Mouse (Mus musculus) thymus, postnatal 14 days (tissue): ENCODE data around the gene Serpina3i.
"Not testable (repeated sequence)": the region's sequence is repeated elsewhere in the genome, so short reads cannot be mapped to it uniquely, and the experiment has no call there.

Experiments used
- DNase-seq: peaks from one replicate; pipeline ENCODE4 v3.0.0; 2021

The Serpina3i gene

GRCm38 (mm10) chr12:104262863-104263262 lies at the start of gene Serpina3i:
Gene Serpina3i (plus strand): TSS chr12:104263122.
- DNase-seq = no peak

DNA sequence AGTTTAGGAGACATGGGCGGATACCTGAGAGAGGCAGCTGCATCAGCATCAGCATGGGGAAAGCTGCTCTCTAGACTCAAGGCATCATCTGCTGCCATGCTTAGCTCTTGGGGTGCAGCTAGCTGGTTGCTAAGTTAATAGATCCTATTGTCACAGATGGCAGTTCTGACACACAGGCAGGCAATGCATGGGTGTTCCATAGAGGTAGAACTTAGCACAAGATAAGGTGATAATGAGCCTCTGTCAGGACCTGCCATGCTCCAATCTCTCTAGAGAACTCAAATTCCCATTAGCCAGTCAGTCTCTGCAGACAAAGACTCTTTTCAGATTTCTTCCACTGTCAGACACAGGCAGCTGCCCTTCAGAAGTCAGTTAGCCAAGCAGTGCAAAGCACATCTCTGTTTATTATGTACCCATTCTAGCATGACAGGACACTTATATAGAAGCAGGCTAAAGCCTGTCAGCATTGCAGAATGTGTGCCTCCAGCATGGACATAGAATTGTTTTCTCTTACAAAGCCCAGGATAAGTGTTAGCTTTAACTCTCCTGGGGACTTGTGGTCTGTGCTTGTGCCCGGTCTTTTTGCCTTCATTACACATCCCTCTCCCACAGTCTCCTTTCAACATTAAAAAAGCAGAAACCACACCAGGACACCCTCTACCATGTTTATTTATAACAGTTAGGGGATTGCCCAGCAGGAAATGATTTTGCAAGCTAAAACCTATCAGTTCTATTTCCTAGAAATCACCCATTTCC lies 49.1 kb upstream of the Serpina3i start:
- DNase-seq = no peak

DNA sequence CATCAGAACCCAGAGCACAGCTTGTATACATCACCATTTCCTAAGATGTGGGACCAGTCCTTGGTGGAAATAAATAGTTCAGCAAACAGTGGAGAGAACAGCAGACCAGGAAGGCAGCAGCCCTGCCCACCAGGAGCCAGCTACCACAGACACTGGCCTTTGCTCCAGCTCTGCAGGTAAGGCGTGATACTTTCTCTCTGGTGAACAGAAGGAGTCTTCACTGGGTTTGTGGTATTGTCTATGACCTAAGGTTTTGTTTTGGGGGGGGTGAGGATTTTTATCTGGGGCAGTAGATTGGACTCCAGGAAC lies 48.5 kb upstream of the Serpina3i start, which contains the start of gene Serpina3f:
Serpina3f (plus strand) TSS at position 100 of the 309 bp plus-strand sequence.
- no peak for DNase-seq

DNA sequence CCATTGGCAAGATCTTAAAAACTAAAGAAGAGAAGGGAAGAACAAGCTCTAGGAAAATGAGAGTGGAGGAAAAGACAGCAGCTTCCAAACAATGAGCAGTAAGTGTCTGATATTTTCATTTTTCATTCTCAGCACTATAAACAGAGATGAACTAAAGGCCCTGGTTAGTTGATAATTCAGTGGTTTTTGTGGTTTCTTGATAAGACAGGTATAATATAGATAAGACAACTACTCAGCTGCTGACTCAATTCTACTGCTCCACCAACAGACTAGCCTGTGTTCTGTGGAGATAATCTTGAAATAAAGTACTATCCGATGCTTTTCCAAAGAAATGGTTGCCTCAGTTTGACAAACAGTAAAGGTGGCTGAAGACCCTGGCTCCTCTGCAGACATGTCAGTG lies 47.7 kb upstream of the Serpina3i start:
- DNase-seq = no peak

- DNase-seq = no peak
Observed at GRCm38 (mm10) chr12:104221616-104222015, 41.3 kb upstream of the Serpina3i start.

DNA sequence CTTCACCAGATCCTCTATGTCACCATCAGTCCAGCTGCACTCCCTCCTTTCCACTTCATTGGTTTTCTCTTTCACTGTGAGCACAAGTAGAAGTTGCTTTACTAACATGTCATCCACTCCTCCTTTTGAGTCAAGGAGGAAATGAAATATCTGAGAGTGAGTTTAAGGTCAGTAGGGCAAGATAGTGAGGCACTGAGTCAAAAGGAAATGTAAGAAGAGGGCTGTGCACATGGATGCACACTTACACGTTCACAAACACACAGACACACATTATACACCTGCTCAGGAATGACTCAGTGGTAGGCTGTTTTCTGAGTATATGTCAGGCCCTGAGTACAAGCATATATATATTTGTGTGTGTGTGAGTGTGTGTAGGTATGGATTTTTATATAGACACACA lies 39.2 kb upstream of the Serpina3i start:
- no peak for DNase-seq

DNA sequence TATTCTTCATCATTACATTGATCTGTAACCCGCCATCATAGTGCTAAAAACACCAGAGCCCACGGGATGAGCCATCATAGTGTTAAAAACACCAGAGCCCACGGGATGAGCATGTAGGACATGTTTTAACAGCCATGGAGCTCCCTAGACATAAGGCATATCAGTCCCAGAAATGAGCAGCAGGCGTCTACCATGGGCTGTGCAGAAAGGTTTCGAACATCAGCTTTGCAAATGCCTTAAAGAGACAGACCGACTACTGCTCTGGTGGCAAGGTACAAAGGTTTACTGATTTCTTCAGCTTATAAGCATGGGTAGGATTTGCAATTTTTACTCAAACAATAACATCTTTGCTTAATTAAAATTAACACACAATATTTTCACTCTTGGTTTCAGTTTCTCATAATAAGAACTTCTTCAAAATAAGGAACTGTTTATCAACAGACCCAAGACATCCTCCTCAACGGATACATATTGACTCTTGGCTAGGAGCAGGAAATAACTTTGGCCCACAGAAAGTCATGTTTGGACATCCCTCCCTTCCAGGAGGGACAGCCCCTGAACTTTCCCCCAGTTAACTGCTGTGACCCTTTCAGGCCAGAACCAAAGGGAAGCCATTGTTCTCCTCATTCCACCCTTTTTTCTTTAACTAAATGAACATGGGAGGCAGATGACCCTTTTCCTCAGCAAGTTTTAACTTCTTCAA lies 38.2 kb upstream of the Serpina3i start:
- no peak for DNase-seq

DNA sequence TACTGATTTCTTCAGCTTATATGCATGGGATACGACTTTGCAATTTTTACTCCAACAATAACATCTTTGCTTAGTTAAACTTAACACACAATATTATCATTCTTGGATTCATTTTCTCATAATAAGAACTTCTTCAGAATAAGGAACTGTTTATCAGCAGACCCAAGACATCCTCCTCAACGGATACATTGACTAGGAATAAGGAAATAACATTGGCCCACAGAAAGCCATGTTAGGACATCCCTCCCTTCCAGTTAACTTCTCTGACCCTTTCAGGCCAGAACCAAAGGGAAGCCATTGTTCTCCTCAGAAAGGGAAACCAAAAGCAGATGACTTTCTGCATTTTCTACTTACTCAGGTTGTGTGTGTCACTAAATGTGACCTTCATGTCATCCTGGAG lies 32.2 kb upstream of the Serpina3i start:
- DNase-seq = no peak

DNA sequence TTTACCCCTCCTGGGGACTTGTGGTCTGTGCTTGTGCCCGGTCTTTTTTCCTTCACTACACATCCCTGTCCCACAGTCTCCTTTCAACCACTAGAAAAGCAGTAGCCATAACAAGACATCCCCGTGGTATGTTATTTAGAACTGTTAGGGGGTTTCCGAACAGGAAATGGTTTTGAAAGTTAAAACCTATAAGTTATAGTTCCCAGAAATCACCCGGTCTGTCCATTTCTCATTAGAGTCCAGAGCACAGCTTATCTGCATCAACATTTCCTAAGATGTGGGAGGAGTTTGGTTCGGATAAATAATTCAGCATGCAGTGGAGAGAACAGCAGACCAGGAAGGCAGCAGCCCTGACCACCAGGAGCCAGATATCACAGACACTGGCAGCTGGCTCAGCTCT lies 27.0 kb upstream of the Serpina3i start, which contains the start of gene Serpina3g:
Serpina3g (plus strand) TSS at position 331 of the 400 bp plus-strand sequence.
- DNase-seq = no peak

DNA sequence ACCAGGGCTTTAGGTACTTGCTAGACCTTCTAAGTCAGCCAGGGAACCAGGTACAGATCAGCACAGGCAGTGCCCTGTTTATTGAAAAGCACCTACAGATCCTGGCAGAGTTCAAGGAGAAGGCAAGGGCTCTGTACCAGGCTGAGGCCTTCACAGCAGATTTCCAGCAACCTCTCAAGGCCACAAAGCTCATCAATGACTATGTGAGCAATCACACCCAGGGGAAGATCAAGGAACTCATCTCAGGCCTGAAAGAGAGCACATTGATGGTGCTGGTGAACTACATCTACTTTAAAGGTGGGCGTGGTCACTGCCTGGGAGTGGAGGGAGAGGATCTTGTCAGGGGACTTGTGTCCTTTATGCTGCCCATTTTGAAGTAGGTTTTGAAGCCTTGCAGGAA lies 24.9 kb upstream of the Serpina3i start:
- DNase-seq = not testable (repeated sequence)

GRCm38 (mm10) chr12:104243307-104243706 lies 19.6 kb upstream of the Serpina3i start:
- no peak for DNase-seq

DNA sequence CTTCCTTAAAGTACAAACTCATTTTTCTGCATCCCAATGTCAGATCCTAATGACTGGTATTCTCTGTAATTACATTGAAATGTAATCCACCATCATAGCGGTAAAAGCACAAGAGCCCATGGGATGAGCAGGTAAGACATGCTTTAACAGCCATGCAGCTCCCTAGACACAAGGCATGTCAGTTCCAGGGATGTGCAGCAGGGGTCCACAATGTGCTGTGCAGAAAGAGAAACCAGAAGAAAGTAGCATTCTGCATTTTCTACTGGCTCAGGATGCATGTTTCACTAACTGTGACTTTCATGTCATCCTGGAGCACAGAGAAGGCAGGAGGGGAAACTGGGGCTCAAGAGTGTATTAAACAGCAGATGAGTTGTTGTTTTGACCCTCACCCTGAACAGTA lies 17.8 kb upstream of the Serpina3i start:
- no peak for DNase-seq

DNA sequence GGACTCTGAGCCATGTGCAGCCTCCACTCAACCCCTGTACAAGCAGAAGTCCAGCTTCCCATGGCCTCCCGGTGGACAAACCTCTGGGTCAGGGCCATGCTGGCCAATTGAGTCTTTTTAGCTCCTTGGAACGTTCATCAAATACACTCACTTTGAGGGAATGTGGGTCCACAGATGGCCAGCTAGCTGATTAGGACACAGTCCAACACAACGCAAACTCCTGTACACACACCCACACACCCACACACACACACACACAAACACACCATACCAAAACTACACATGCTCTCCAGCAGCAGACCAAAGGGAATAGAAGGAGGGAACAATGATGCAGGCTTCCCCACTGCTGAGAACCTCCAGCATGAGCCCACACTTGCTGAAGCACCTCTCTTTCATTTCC lies 17.3 kb upstream of the Serpina3i start:
- no peak for DNase-seq

GRCm38 (mm10) chr12:104247553-104248002 lies 15.3 kb upstream of the Serpina3i start:
- DNase-seq = no peak

GRCm38 (mm10) chr12:104248231-104248630 lies 14.7 kb upstream of the Serpina3i start:
- DNase-seq = no peak

GRCm38 (mm10) chr12:104261041-104261440 lies 1.9 kb upstream of the Serpina3i start:
- DNase-seq = no peak

DNA sequence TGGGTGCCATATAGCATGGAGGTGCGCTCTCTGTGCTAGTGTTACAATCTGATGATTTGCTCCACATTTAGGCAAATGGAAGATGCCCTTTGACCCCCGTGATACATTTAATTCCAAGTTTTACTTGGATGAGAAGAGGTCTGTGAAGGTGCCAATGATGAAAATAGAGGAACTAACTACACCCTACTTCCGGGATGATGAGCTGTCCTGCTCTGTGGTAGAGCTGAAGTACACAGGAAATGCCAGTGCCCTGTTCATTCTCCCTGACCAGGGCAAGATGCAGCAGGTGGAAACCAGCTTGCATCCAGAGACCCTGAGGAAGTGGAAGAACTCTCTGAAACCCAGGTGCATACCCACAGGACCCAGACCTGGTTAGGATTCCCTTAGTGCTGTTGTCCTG lies 3.5 kb downstream of the Serpina3i start:
- no peak for DNase-seq

- no peak for DNase-seq
Observed at GRCm38 (mm10) chr12:104278216-104279055, 15.5 kb downstream of the Serpina3i start.

DNA sequence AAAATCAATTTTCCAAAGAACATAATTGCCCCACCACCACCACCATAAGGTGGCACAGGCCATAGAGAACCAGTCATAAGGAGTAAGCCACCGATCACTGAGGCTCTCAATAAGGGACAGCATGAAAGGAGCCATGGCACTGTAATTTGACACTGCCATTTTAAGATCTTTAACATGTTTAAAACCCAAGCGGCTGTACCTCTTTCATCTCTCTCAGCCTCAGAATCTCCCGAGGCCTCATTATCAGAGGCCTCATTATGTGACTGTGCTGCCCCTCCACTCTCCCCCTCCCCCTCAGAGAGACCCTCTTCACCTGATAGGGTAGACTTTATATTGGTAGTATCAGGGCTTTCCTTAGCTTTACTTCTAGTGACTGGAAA lies 16.1 kb downstream of the Serpina3i start:
- no peak for DNase-seq

DNA sequence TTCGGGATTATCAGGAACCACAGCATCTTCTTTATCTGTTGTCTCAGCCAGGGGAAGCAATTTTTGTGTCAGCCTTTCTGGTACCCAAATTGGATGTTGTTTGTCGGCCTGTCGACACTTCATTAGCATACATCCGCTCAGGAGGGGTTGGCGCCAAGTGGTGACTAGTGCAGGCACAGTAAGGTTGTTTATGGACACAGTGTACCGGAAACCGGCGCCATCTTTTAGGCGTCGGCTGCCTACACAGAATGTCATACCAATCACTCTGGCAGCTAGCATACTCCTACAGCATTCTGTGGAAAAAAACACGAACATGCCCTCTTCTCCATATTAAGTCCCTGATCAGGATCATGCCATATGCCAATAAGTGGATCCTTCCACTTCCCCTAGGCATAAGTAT lies 20.5 kb downstream of the Serpina3i start:
- DNase-seq = no peak

DNA sequence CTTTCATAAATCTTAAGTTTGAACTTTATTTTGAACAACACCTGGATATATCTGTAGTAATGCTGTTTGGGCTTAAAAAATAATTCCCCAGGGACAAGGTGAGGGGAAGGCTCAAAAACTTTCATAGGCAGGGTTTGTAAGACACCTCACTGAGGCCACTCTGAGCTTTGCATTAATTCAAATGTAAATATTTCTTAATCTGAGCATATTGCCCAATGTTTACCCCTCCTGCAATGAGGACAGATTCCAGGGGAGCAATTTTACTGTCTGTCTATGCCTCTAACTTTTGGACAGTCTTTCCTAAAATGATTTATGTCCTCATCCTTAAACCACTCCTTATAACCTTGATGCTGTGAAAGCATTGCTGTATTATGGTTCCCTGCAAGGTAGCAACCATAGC lies 25.4 kb downstream of the Serpina3i start:
- DNase-seq = no peak

GRCm38 (mm10) chr12:104289872-104290271 lies 26.9 kb downstream of the Serpina3i start:
- DNase-seq = no peak

- no peak for DNase-seq
Observed at GRCm38 (mm10) chr12:104293963-104294362, 31.0 kb downstream of the Serpina3i start.

DNA sequence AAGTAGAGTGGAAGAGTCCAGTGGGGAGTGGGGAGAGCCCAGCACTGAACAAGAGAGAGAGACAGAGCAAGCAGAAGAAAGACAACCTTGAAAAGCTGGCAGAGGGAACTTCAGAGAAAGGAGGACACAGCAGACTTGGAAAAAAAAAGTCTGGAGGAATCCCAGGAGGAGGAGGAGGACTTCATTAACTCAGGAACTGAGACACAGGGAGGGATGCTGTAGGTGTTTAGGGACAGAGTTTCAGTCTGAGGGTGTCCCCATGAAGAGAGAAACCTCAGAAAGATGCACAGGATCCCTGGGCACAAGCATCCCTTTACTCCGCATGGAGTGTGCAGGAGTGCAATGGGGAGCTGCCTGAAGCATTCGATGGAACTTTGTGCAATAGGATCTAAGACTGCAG lies 35.1 kb downstream of the Serpina3i start:
- DNase-seq = no peak
